Mouse (Mus musculus) cerebellum, adult 9-10 months (tissue): ENCODE results near the gene Maneal.

Experiments
- DNase-seq: peaks from one replicate; pipeline ENCODE4 v3.0.0; 2022

Gene Maneal

DNA sequence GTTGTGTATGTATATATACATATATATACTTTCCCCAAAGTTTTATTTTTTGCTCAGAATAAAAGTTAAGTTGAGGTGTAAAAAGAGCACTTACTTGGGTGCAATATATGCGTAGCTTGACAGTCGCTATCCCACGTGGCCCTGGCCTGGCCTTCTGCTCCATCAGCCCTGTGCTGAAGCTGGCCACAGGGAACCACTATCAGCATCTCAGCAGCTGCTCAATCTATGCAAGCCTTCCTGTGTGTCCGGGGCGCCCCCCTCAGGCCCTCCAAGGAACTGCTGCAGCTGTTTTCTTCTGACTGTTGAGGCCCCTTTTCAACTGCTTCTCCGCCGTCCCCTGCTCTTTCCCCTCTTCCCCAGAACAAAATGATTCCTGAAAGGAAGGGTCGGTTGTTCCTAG lies 14.4 kb downstream of the Maneal start:
- DNase-seq = peak; percentile 91

- DNase-seq = no peak
Measured at GRCm38 (mm10) chr4:124843493-124843892, 18.5 kb downstream of the Maneal start.

DNA sequence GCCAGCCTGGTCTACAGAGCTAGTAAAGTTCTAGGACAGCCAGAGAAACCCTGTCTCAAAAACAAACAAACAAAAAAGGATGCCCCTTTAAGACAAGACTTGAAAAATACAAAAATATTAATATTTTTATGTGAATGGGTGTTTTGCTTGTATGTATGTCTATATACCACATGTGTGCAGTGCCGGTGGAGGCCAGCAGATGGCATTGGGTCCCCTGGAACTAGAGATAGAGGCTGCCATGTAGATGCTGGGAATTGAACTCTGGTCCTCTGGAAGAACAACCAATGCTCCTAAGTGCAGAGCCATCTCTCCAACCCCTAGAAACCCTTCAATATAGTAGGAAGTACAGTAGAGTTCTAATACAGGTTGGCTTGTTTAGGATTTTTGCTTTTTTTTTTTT lies 21.0 kb downstream of the Maneal start:
- peak; percentile 6 for DNase-seq

DNA sequence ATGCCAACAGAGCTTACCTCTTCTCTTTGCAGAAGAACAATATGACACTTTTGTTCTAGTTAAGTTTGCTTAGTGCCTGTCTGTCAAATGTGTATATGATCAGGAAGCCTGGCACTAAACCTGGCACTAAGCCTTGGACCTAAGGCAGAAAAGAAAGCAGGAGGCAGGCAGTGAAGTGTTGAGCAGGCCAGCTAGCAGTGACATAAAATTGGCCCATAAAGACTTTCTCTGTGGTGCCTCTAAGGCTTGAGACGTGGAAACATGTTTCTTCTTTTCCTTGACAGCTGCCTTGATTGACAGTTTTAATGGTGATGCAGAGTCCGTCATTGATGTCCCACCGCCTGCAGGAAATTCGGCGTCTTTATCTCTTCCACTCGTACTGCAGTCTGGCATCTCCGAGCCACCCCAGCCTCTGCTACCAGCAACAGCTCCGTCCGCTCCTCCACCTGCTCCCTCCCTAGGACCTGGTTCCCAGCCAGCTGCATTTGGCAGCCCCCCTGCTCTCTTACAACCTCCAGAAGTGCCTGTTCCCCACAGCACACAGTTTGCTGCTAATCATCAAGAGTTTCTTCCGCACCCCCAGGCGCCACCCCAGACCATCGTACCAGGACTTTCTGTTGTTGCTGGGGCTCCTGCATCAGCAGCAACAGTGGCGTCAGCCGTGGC lies 23.8 kb downstream of the Maneal start:
- peak; percentile 13 for DNase-seq

DNA sequence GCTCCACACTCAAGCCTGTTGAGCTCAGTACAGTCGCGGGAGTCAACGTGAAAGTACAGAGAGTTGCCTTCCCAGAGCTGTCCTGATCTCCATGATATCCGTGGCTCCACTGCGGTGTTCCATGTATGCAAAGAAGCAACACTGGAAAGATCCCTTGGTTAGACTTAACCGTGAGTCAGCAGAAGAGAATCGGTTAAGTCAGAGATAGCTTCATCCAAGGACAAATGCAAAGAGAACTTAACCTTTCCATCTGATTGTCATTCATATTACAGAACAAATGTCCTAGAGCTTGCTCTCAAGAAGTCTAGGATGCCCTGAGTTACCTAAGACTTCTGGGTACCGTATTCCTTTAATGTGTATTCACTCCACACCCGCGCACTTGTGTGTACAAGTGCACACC lies 29.2 kb downstream of the Maneal start:
- DNase-seq = no peak

DNA sequence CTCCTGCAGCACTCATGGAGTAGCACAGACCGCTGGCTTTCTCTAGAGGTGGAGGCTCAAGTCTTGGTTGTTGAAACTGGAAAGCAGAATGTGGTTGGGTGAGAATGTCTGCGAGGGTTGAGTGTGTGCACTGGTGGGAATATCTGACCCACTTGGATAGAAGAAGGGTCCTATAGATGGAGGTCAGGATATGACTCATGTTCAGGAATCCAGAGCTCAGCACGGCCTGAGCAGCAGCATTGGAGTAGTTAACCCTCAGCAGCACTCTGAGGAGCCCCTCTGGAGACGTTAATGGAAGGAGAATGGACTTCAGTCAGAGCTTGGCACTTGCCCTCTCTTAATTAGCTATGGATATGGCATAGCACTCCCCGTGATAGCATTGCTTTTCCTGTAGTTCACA lies 32.3 kb downstream of the Maneal start:
- no peak for DNase-seq

DNA sequence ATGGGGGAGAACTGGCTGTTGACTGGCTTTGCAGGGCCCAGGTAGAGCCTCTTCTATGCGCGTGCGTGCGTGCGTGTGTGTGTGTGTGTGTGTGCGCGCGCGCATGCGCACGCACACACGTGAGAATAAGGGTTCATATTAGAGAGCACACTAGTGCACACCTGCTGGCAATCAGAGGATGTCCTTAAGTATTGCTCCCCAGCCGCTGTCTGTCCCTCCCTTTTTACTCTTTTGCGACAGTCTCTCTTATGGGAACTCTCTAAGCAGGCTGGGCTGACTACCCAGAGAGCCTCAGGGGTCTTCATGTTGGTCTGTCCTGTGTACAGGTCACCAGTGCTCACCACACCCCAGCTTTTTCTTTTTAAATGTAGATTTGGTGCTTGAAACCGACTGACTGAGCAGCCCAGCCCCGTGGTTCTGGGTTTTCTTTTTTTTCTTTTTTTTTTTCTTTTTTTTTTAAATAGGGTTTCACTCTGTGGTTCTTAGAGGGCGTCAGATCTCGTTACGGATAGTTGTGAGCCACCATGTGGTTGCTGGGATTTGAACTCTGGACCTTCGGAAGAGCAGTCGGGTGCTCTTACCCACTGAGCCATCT lies 36.5 kb downstream of the Maneal start:
- DNase-seq = no peak

- no peak for DNase-seq
Measured at GRCm38 (mm10) chr4:124824967-124825366, 37.0 kb downstream of the Maneal start.

DNA sequence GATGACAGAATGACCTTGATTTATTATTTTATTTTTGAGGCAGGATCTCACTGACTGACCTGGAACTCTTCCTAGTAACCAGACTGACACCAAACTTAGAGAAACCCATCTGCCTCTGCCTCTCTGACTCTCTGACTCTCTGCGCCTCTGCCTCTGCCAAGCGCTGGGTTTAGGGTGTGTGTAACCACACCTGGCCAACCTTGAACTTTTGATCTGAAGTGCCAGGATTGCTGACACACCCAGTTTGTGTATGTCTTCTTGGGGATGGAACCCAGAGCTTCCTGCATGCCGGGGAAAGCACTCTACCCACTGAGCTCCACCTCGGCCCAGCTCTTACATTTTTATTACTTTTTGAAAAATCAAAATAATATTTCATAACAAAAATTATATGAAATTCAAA lies 43.1 kb downstream of the Maneal start:
- no peak for DNase-seq

GRCm38 (mm10) chr4:124817803-124818202 lies 44.2 kb downstream of the Maneal start:
- no peak for DNase-seq

- peak; percentile 68 for DNase-seq
Measured at GRCm38 (mm10) chr4:124815901-124816300, 46.1 kb downstream of the Maneal start.

- DNase-seq = no peak
Measured at GRCm38 (mm10) chr4:124811347-124811975, 50.5 kb downstream of the Maneal start.

DNA sequence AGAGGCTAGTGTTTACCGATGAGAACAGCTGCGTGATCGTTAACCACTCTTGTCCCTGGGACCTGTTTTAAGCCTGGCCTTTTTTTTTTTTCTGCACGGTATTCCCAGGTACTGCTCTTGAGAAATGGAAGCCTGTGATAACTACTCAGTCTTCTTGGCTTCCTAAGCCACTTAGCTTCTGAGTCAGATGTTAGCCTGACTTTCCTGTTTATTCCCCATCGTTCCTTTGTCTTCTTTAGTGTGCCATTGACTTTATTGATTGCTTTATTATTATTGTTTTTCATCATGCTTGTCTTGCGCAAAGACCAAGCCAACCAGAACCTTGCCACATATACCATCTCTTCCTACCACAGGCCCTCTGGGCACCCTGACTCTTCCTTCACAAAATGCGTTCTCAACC lies 51.9 kb downstream of the Maneal start:
- no peak for DNase-seq

GRCm38 (mm10) chr4:124809136-124809883 lies 52.7 kb downstream of the Maneal start:
- no peak for DNase-seq

GRCm38 (mm10) chr4:124808511-124808910 lies 53.5 kb downstream of the Maneal start:
- DNase-seq = no peak
